In the genomic region with DNA sequence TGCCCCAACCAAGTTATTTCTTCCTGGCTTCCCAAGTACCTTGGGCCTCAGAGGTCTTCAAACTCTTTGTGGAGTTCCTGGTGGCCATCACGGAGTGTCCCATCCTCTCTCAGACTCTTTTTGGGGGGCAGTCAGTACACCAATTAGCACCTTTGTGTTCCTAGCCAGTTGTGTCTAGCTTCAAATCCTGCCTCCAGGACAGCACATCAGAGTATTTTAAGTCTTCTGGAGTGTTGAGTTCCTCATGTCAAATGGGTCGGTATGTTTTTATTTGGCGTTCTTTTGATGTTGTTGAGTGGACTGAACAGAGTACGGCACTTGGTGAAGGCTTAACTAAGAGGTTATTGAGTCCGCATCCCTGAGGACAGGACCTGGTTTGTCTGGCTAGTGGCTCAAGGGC, we compare ENCODE assay signal across 8 mouse cellular contexts. TPM values are rescaled to one million over a fixed set of nuclear protein-coding genes. Genes with fewer than 3 reads are reported as not detected.
A peak's percentile ranks its signal among the peaks of the same experiment; 100 is the strongest.
DNase-seq lines count a peak whose midpoint lies in the region; ATAC-seq lines count a peak whose summit lies in the region.

No protein-coding gene starts in this region.

- no peaks in the 10 kb centered on the region for H3K27me3 ChIP-seq in kidney, embryonic 14.5 days (ENCODE audit: control insufficient read depth, insufficient read depth, low read length)
- no peaks in the 10 kb centered on the region for H3K27me3 ChIP-seq in embryonic facial prominence, embryonic 10.5 days (replicated peaks; ENCODE audit: low read depth, poor library complexity, severe bottlenecking)
- no peaks in the 10 kb centered on the region for H3K27me3 ChIP-seq in hindbrain, embryonic 15.5 days
- no peaks in the 10 kb centered on the region for H3K27me3 ChIP-seq in midbrain, embryonic 16.5 days (ENCODE audit: control insufficient read depth, insufficient read depth, low read depth, low read length)

- DNase-seq in kidney, adult 11 months, result no peak
- no peak for DNase-seq in embryonic facial prominence, embryonic 10.5 days (ENCODE audit: low spot score)
- DNase-seq in adrenal gland, postnatal 14 days, result no peak
- no peak for DNase-seq in layer of hippocampus, postnatal 14 days (ENCODE audit: low spot score in 2 of 2)
- DNase-seq in natural killer cell, adult 2 months (ENCODE audit: low spot score in 2 of 2), result no peak

- 0 out of 2 replicates have a peak overlapping the region, but pooled peaks have one; percentile 3 for H3K27ac ChIP-seq in kidney, embryonic 14.5 days (ENCODE audit: low read depth, low read length)
- H3K27ac ChIP-seq in embryonic facial prominence, embryonic 10.5 days (replicated peaks), result peak overlapping the region; percentile 99
- H3K27ac ChIP-seq in hindbrain, embryonic 15.5 days (replicated peaks), result peak overlapping the region; percentile 98
- peak overlapping the region; percentile 97 for H3K27ac ChIP-seq in midbrain, embryonic 16.5 days (ENCODE audit: low read length)

- peaks cover 42% of the 10 kb centered on the region for H3K4me1 ChIP-seq in kidney, embryonic 14.5 days (ENCODE audit: control insufficient read depth, insufficient read depth, low read length)
- H3K4me1 ChIP-seq in embryonic facial prominence, embryonic 10.5 days, result peaks cover 64% of the 10 kb centered on the region
- H3K4me1 ChIP-seq in hindbrain, embryonic 15.5 days (replicated peaks), result peaks cover 59% of the 10 kb centered on the region
- peaks cover 38% of the 10 kb centered on the region for H3K4me1 ChIP-seq in midbrain, embryonic 16.5 days (ENCODE audit: control insufficient read depth, insufficient read depth, low read length)

- no peaks in the 10 kb centered on the region for H3K9me3 ChIP-seq in kidney, embryonic 14.5 days (ENCODE audit: control insufficient read depth, low read length)
- H3K9me3 ChIP-seq in embryonic facial prominence, embryonic 10.5 days, result no peaks in the 10 kb centered on the region
- H3K9me3 ChIP-seq in hindbrain, embryonic 15.5 days, result no peaks in the 10 kb centered on the region
- H3K9me3 ChIP-seq in midbrain, embryonic 16.5 days (replicated peaks; ENCODE audit: control insufficient read depth, low read length, poor library complexity, severe bottlenecking), result no peaks in the 10 kb centered on the region

- H3K9ac ChIP-seq in kidney, embryonic 14.5 days (ENCODE audit: low read depth, low read length), result peak overlapping the region; percentile 45; the same call in 1 of the 2 replicates
- H3K9ac ChIP-seq in hindbrain, embryonic 15.5 days, result peak overlapping the region; percentile 55
- H3K9ac ChIP-seq in midbrain, embryonic 16.5 days (ENCODE audit: low read depth, low read length), result peak overlapping the region; percentile 60; the same call in 1 of the 2 replicates

- no peak for ATAC-seq in kidney, embryonic 14.5 days (ENCODE audit: low FRiP score, low TSS enrichment)
- no peak for ATAC-seq in hindbrain, embryonic 15.5 days (ENCODE audit: low FRiP score, low read depth)
- peak; percentile 26 for ATAC-seq in midbrain, embryonic 16.5 days

- H3K36me3 ChIP-seq in kidney, embryonic 14.5 days (ENCODE audit: control insufficient read depth, insufficient read depth, low read length), result no peaks in the 10 kb centered on the region; the same call in 1 of the 2 replicates
- peaks cover 25% of the 10 kb centered on the region for H3K36me3 ChIP-seq in embryonic facial prominence, embryonic 10.5 days (replicated peaks)
- H3K36me3 ChIP-seq in hindbrain, embryonic 15.5 days, result no peaks in the 10 kb centered on the region
- H3K36me3 ChIP-seq in midbrain, embryonic 16.5 days (ENCODE audit: control insufficient read depth, insufficient read depth, low read length), result no peaks in the 10 kb centered on the region

- H3K4me2 ChIP-seq in kidney, embryonic 14.5 days (replicated peaks; ENCODE audit: low read depth, low read length), result peak overlapping the region; percentile 47
- H3K4me2 ChIP-seq in hindbrain, embryonic 15.5 days, result peak overlapping the region; percentile 74
- peak overlapping the region; percentile 64 for H3K4me2 ChIP-seq in midbrain, embryonic 16.5 days (ENCODE audit: low read length)

- WGBS in kidney, embryonic 14.5 days, result 63% methylated on average over 5 of the region's 5 CpGs
- 61% methylated on average over 5 of the region's 5 CpGs for WGBS in embryonic facial prominence, embryonic 10.5 days
- 63% methylated on average over 5 of the region's 5 CpGs for WGBS in hindbrain, embryonic 15.5 days
- 48% methylated on average over 5 of the region's 5 CpGs for WGBS in midbrain, embryonic 16.5 days

- H3K4me3 ChIP-seq in kidney, embryonic 14.5 days (ENCODE audit: low read length), result peak overlapping the region; percentile 67
- peak overlapping the region; percentile 84 for H3K4me3 ChIP-seq in embryonic facial prominence, embryonic 10.5 days
- H3K4me3 ChIP-seq in hindbrain, embryonic 15.5 days, result peak overlapping the region; percentile 87
- H3K4me3 ChIP-seq in midbrain, embryonic 16.5 days (ENCODE audit: low read depth, low read length), result peak overlapping the region; percentile 76

RNA-seq across cellular contexts. Expression of gene Litaf, which starts 0.5 kb away (rescaled TPM):
- 104 and 121 TPM in 2 replicates for polyA plus RNA-seq in kidney, embryonic 14.5 days (2014; fragmentation: Nextera tagmentation; extraction: Ambion mirVana)
- polyA plus RNA-seq in embryonic facial prominence, embryonic 10.5 days (2016; fragmentation: Nextera tagmentation; extraction: Ambion mirVana), result 97.3 and 115 TPM in 2 replicates
- polyA plus RNA-seq in hindbrain, embryonic 15.5 days (2015; fragmentation: Nextera tagmentation; extraction: Ambion mirVana), result 30.1 and 32.2 TPM in 2 replicates
- polyA plus RNA-seq in midbrain, embryonic 16.5 days (2015; fragmentation: Nextera tagmentation; extraction: Ambion mirVana), result 22.7 and 25.4 TPM in 2 replicates
- total RNA-seq in adrenal gland, postnatal 14 days (2021), result 38.6 and 47.5 TPM in 2 replicates
- 10 to 100 TPM; 12.2 to 15.0 TPM for total RNA-seq in layer of hippocampus, postnatal 14 days (2021)

RNA-seq across cellular contexts. Expression of gene Snn, which starts 4.7 kb away (rescaled TPM):
- polyA plus RNA-seq in kidney, embryonic 14.5 days (2014; fragmentation: Nextera tagmentation; extraction: Ambion mirVana), result 32.5 and 54.4 TPM in 2 replicates
- polyA plus RNA-seq in embryonic facial prominence, embryonic 10.5 days (2016; fragmentation: Nextera tagmentation; extraction: Ambion mirVana), result 56.5 and 59.5 TPM in 2 replicates
- polyA plus RNA-seq in hindbrain, embryonic 15.5 days (2015; fragmentation: Nextera tagmentation; extraction: Ambion mirVana), result 125 and 133 TPM in 2 replicates
- 129 and 134 TPM in 2 replicates for polyA plus RNA-seq in midbrain, embryonic 16.5 days (2015; fragmentation: Nextera tagmentation; extraction: Ambion mirVana)
- 16.3 and 24.0 TPM in 2 replicates for total RNA-seq in adrenal gland, postnatal 14 days (2021)
- 100 to 1,000 TPM; 219 to 230 TPM for total RNA-seq in layer of hippocampus, postnatal 14 days (2021)

Comparison
In these comparisons a context has a peak if more than half of its experiments do, and no peak if none do; other contexts are left out.
1. H3K27ac ChIP-seq: peak in every context shown above with its lines; median percentile 99 in embryonic facial prominence, embryonic 10.5 days; 98 in hindbrain, embryonic 15.5 days; 97 in midbrain, embryonic 16.5 days; 3 in kidney, embryonic 14.5 days.